Mouse (Mus musculus) cerebellum, postnatal 25 days (tissue): ENCODE results near the gene Trio.
"Not testable (repeated sequence)": the region's sequence is repeated elsewhere in the genome, so short reads cannot be mapped to it uniquely, and the experiment has no call there.

Experiments
- DNase-seq, 2 experiments: peaks; one replicate each; pipeline ENCODE4 v3.0.0; 2021; ENCODE audit warnings: mixed read lengths in 2 of 2

Trio gene

GRCm38 (mm10) chr15:27872286-27872685, 153.4 kb downstream of the Trio start:
- no peak for DNase-seq

DNA sequence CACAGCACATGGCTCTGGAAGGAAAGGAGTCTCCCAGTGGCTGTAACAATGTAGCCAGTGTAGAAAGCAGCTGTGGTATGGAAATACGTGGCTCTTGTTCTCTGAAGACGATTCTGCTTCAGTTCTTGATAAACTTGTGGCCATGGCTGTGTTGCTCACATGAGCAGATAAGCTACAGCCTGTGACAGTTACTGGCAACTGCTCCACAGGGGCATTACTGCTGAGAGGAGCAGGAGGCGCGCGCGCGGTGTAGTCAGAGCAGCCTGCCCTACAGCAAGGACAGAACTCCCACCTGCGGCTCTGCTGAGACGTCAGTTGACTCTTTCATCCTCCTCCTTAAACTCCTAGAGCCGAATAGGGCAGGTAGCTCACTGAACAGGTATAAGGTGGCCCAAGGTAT, 153.9 kb downstream of the Trio start:
- no peak for DNase-seq

DNA sequence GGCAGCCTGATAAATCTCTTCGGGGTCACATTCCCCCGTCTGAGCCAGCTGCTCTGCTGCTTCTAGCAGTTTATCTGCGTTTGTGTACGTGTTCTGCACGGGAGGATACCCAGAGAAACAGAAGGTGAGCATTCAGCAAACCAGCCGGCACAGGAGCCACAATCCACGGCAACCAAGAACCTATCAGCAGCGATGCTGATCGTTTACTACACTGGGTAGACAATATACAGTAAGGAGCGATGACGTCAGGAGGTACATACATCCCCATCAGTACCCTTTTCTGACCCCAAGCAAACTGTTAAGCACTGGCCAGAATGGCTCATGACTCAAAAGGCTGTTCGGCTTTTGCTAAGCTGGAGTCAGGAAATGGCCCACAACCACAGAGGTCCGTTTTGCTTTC, 154.4 kb downstream of the Trio start:
- DNase-seq, result no peak

DNA sequence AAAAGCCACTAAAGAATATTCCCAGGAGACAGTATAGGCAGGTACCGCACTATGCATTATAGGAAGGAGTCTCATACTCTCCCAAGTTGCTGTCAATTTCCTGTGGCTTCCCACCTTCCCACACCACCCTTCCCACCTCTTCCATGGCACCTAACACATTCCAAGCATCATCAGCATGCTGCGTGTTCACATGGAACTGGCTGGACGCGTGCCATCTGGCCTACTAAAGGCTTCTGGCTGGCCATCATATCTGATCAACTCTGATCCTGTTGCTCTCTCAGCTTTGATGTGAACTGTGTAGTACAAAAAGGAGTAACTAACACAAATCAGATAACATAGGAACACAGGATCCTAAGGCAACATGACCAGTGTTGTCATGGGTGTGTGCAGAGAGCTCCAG, 156.6 kb downstream of the Trio start:
- peak in 1 of 2 experiments; percentile 74 for DNase-seq

DNA sequence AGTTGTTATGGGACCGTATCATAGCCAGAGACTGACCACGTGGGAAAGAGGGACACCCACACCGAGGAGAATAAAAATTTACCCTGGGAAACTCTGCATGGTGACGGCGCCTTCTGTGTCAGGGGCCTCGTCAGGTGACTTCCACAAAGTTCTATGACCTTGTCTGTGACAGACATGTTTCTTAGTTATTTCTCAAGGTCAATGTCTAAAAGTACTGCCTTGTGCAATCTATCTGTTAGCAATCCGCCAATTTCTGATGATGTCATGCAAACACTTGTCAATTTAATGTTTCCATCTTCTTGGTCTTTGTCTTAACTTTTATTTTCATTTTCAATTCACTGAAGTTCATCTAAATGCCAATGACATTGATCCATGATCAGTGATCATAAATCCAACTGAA, 157.8 kb downstream of the Trio start:
- no peak for DNase-seq

DNA sequence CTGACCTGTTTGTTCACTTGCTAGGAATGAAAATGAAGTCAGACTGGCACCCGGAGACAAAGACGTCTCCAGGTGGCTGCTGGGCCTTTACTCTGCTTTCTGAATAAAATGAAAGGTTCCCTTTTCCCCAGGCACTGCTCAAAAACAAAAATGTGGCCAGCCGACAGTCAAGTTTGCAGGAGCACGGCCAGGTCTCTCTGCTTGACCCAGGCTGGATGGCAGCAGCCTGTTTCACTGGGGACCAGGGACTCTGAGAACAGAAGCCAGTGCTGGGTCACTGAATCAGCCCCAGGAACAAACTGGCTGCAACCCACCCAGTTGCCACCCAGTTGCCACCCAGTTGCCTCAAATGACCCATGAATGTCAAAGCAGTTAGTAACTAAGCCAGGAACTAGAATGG, 159.2 kb downstream of the Trio start:
- no peak for DNase-seq

- DNase-seq, result peak in 1 of 2 experiments; percentile 30
Measured at GRCm38 (mm10) chr15:27866053-27866452, 159.6 kb downstream of the Trio start.

- no peak for DNase-seq
Measured at GRCm38 (mm10) chr15:27864397-27864796, 161.3 kb downstream of the Trio start.

- no peak for DNase-seq
Measured at GRCm38 (mm10) chr15:27862949-27863348, 162.7 kb downstream of the Trio start.

GRCm38 (mm10) chr15:27860439-27860838, 165.2 kb downstream of the Trio start:
- DNase-seq, result no peak

- DNase-seq, result peak; percentile 43 to 71
Measured at GRCm38 (mm10) chr15:27859590-27859989, 166.1 kb downstream of the Trio start.

- DNase-seq, result no peak
Measured at GRCm38 (mm10) chr15:27859115-27859514, 166.5 kb downstream of the Trio start.

- no peak for DNase-seq
Measured at GRCm38 (mm10) chr15:27858179-27858819, 167.3 kb downstream of the Trio start.

DNA sequence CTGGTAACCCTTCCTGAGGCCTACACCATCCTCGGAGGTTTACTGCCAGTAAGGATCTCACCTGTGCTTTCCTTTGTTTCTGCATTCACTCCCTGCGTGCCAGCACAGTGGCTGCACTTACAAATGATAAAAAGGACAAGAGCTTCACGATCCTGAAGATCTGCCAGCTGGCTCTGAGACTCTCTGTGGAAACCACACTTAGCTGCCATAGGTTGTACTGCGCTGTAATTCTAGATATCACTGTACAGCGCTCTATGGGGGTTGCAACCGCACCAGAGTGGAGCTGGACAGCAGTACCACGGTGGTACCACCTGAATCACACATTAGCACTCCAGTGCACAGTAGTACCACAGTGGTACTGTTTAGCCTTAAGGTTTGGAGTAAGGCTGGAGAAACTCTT, 168.4 kb downstream of the Trio start:
- DNase-seq, result peak in 1 of 2 experiments; percentile 56

- DNase-seq, result no peak
Measured at GRCm38 (mm10) chr15:27856050-27856787, 169.4 kb downstream of the Trio start.

DNA sequence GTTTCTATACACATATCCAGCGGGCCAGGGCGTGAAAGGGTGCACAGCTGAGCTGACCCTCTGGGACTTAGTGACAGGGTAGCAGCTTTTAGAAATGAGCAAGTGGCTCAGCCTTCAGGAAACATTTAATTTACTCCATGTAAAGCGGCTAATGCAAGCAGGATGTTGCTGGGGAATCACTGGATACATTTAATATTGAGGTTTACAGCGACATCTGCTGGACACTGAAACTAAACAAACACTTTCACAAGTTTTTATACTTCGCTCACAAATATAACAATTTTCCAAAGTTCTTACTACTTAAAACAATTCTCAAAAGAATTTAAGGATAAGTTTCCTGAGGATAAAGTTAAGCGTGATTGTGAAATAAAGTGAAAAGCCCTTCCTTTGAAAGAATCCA, 174.3 kb downstream of the Trio start:
- DNase-seq, result no peak

DNA sequence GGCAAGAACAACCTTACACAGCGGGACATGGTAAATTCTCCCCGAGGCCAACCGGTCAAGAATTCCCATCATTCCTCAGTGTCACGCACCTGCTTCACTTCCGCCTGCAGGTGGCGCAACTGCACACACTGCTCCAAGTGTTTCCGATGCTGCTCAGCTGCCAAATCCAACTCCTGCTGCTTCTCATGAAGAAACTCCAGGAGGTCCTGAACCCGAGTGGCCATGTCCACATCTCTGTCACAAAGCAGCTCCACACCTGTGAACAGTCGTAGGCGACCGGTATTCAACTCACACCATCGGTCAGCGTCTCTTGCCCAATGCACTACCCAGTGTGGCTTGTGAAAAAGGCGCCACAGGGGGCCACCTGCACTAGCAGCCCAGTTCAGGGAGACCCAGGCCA, 174.7 kb downstream of the Trio start:
- DNase-seq, result peak; percentile 43 to 63

GRCm38 (mm10) chr15:27849910-27850309, 175.7 kb downstream of the Trio start:
- DNase-seq, result peak in 1 of 2 experiments; percentile 74

DNA sequence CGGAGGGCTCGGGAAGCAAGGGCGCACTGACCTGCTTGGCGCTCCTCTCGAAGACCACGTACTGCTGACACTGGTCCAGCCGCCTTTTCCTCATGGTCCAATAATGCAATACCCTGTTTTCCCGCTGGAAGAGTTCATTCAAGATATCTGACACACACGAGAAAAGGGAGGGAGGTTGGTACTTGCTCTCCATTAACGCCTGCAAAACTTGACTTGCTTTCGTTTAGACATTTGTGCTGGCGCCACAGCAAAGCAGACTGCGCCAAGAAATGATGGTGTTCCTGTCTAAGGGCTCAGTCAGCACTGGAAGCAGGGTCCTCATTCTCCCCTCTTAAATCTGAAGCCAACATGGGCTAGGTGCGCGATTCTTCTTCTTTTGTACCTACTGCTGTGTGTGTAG, 184.0 kb downstream of the Trio start:
- DNase-seq, result no peak

DNA sequence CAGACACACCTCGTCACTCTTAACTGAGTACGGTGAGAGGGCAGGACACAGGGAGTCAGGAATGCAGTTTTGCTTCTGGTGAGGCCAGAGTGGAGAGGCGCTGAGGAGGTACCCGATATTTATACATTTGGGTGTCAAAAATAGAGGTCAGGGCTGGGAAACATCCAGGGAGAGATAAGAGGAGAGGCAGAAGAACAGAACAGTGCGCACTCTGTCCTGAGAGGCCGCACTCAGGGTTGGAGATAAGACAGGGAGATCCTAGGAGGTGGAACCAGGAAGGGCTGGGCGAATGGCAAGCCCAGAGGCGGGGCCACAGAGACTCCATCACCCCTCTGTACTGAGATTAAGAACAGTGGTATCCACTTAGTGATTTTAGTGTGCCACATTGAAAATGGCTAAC, 185.1 kb downstream of the Trio start:
- DNase-seq, result no peak

GRCm38 (mm10) chr15:27840125-27840524, 185.5 kb downstream of the Trio start:
- no peak for DNase-seq

DNA sequence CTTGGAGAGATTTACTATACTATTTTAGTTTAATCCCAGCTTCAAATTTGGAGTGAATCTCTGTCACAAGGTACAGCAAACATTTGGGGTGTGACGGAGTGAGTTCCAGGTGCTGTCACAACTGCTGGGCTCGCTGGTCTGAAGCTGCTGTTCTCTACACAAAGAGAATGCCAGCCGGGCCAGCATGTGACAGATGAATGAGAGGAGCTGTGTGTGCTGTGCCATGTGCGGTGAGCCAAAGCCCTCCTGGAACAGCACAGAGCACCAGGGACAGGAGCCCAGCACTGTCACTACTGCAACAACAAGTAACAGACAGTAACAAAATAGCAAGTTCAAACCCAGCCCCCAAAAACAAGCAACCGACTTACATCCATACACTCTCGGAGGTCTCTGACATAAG, 194.0 kb downstream of the Trio start:
- no peak for DNase-seq

GRCm38 (mm10) chr15:27827871-27828270, 197.8 kb downstream of the Trio start:
- DNase-seq, result not testable (repeated sequence)

- no peak for DNase-seq
Measured at GRCm38 (mm10) chr15:27826886-27827285, 198.8 kb downstream of the Trio start.
